Mouse (Mus musculus) liver, embryonic 14.5 days (tissue): ENCODE measurements at regions not wholly inside any gene's neighbourhood (a gene's known extent, or its start where the extent isn't known, plus 50 kb on each side); places are given as distances from the start of the nearest gene placed in this dataset.

ENCODE experiments used
- CTCF ChIP-seq: IDR thresholded peaks from 2 replicates; pipeline ENCODE4 v1.5.1; 2016; ENCODE audit warnings: antibody characterized with exemption, low read depth, control low read depth
- EP300 ChIP-seq: IDR thresholded peaks from 2 replicates; pipeline ENCODE4 v1.6.1; 2016; ENCODE audit warnings: antibody characterized with exemption, low read depth

DNA sequence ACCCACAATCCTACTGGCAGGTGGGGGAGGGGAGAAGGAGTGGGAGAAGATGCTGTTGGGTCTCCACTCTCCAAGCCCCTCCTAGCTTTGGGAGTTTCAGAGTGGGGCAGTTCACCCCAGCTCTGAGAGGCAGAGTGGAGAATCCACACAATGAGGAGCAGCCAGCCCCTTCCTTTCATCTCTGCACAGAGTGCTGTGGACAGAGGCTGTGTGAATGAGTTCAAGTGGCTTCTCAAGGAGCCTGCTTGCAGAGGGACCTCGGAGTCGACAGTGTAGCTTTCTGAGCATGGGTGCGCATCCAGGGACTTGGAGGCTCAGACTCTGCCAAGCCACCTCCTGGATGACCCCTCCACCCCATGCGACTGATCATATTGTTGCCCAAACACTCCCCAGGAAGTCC lies 88.9 kb upstream of the Gm26897 start:
- no peak for TF ChIP-seq CTCF
- no peak for TF ChIP-seq EP300
